Mouse (Mus musculus): ENCODE data around the gene Tbc1d16.
A peak's percentile ranks its signal among the peaks of the same experiment; 100 is the strongest.
"Not testable (repeated sequence)": the region's sequence is repeated elsewhere in the genome, so short reads cannot be mapped to it uniquely, and the experiment has no call there.

Gene Tbc1d16

GRCm38 (mm10) chr11:119228091-119228781, at the start of gene Tbc1d16, which contains the start of gene Ccdc40:
Tbc1d16 (minus strand) TSS chr11:119228499.
Ccdc40 (plus strand) TSS chr11:119228572.
- DNase-seq, result peak; percentile 63

- DNase-seq, result no peak
These were observed 45.1 kb upstream of the Tbc1d16 start for GRCm38 (mm10) chr11:119273186-119273930.

DNA sequence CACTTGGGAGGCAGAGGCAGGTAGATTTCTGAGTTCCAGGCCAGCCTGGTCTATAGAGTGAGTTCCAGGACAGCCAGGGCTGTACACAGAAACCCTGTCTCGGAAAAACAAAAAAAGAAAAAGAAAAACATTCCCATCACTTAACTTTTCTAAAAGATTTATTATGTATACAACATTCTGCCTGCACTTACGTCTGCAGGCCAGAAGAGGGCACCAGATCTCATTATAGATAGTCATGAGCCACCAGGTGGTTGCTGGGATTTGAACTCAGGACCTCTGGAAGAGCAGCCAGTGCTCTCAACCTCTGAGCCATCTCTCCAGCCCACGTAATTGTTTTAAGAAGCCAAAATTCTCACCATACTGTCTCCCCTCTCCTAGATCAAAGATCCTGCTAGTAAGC, 44.2 kb upstream of the Tbc1d16 start:
- DNase-seq, result not testable (repeated sequence)

GRCm38 (mm10) chr11:119268557-119269195, 40.4 kb upstream of the Tbc1d16 start:
- peak; percentile 78 for DNase-seq

- peak; percentile 96 for DNase-seq
These were observed 39.7 kb upstream of the Tbc1d16 start, which contains the start of gene Gaa for GRCm38 (mm10) chr11:119267768-119268556. Gaa (plus strand) TSS chr11:119267887.

- peak; percentile 53 for DNase-seq
These were observed 39.0 kb upstream of the Tbc1d16 start for GRCm38 (mm10) chr11:119267241-119267674.

DNA sequence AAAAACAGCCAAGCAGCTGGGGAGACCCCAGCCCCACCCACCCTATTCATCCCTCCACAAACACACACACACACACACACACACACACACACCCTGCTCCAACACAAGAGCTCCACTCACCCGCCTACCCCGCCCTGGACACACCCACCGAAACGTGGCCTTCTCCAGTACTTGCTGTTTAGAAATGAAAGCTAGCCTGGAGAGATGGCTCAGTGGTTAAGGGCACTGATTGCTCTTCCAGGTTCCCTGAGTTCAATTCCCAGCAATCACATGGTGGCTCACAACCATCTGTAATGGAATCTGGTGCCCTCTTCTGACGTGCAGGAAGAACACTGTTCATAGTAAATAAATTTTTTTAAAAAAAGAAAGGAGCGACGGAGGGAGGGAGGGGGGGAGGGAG, 37.5 kb upstream of the Tbc1d16 start:
- no peak for DNase-seq

DNA sequence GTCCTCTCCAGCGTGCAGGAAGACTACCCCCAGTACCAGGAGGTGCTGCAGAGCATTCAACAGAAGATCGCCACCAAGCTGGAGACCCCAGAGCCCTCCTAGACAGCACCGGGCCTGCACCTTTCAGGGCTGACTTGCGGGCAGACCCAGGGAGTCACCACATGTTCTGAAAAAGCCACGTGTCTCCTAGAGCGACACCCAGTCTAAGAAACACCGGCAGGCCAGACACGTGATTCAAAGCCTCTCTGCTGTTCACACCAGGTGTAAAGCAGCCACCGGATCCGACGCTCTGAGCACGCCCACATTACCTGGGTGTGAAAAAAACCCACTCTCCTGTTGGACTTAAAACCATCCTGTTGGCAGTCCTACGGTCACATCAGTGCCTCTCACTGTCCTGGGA, 36.1 kb upstream of the Tbc1d16 start:
- DNase-seq, result no peak

GRCm38 (mm10) chr11:119259977-119260376, 31.7 kb upstream of the Tbc1d16 start:
- no peak for DNase-seq

GRCm38 (mm10) chr11:119258572-119259322, 30.4 kb upstream of the Tbc1d16 start:
- peak; percentile 72 for DNase-seq

- DNase-seq, result no peak
These were observed 29.9 kb upstream of the Tbc1d16 start for GRCm38 (mm10) chr11:119258216-119258571.

GRCm38 (mm10) chr11:119256557-119256956, 28.3 kb upstream of the Tbc1d16 start:
- DNase-seq, result not testable (repeated sequence)

DNA sequence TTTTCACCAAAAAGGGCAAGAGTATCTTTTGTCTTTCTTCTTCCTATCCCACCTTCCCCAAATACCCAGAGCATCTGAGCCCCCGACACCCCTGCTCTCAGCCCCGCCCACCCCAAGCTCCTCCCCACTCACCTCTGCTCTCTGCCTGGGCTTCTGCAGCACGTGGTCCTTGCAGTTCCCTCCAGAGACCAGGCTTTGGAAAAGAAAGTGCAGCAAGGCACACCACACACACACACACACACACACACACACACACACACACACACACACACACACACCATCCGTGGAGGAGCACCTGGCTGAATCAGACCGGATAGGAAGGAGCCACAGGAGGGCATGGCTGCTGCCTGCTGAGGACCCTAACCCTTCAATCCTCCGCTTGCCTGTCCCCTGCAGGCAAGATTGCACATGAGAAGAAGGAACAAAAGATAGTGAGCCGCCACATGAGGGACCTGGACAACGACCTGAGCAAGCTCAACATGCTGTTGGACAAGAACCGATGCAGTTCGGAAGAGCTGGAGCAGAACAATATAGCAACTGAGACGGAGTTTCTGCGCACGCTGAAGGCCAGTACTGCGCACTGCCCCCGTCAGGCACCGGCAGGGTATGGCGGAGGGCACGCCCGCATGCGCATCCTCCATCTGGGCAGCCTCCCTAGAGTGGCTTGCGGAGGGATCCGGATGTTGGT, 24.7 kb upstream of the Tbc1d16 start:
- no peak for DNase-seq

DNA sequence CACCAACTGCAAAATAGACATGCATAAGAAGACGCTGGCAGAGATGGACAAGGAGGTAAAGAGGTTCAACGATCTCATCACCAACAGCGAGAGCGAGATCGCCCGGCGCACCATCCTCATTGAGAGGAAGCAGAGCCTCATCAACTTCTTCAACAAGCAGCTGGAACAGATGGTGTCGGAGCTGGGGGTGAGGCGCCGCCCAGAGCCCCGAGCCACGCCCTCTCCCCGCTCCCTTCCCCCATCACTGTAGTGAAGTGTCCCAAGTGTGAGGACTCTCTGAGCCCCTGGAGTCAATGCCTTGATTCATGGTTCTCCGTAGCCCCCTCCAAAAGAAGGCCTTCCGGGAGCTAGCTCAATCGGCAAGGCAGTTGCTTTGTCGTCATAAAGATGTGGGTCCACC, 22.7 kb upstream of the Tbc1d16 start:
- no peak for DNase-seq

- DNase-seq, result no peak
These were observed 20.7 kb upstream of the Tbc1d16 start for GRCm38 (mm10) chr11:119249011-119249410.

DNA sequence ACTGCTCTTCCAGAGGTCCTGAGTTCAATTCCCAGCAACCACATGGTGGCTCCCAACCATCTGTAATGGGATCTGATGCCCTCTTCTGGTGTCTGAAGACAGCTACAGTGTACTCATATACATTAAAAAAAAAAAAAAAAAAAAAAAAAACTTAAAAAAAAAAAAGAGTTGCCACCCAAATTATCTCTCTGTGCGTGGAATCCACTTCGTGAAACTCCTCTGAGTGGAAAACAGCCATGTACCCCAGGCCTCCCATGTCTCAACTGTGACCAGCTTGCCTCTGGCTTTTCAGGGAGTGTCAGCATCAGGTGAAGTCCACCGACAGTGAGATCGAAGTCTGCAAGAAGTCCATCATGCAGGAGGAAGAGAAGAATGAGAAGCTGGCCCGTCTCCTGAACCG, 17.2 kb upstream of the Tbc1d16 start:
- not testable (repeated sequence) for DNase-seq

DNA sequence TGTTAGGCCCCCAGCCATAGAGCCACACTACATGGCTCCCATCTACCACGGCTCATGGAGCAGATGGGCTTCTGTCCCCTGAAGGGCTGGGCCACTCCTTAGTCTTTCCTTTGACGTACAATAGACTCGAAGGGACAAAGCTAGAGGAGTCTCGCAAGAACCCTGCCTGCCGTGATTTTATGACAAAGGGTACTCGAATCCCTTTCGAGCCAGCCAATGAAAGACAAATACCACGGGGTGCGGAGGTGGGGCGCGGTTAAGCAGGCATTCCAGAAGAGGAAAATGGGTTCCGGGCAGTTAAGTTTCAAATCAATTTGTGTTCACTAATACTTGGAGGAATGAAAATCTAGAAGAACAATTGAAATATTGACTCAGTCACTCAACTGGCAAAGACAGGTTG, 11.2 kb upstream of the Tbc1d16 start:
- no peak for DNase-seq

DNA sequence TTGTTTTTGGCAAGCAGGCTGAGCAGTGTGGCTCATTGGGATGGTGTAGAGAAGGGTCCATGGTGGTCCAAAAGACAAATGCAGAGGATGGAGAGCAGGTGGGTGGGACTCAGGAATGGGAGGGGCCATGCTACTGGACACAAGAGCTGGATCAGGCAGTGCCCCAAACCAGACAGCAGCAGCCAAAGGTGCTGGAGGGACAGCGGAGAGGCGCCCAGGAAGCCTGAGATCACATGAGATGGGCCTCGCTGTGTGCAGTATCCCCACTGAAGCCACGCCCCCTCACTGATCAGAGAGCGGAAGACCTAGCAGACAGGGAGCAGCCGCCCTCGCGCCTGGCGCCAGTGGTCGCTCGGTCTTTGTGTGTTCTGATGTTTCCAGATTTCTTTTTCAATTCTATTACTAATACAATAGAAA, 10.0 kb upstream of the Tbc1d16 start:
- no peak for DNase-seq

- no peak for DNase-seq
These were observed 9.4 kb upstream of the Tbc1d16 start for GRCm38 (mm10) chr11:119237568-119238304.

- DNase-seq, result no peak
These were observed 8.7 kb upstream of the Tbc1d16 start for GRCm38 (mm10) chr11:119237007-119237406.

GRCm38 (mm10) chr11:119236354-119236753, 8.1 kb upstream of the Tbc1d16 start:
- DNase-seq, result no peak
